Mouse (Mus musculus): ENCODE measurements around the gene Gng8. TPM values are rescaled to one million over a fixed set of nuclear protein-coding genes. Genes with fewer than 3 reads are reported as not detected.
A peak's percentile ranks its signal among the peaks of the same experiment; 100 is the strongest.

Gng8 gene
- not detected in 2 replicates for total RNA-seq (2017)

- ATAC-seq (ENCODE audit: extremely low read depth, insufficient number of reproducible peaks, low FRiP score, poor library complexity, severe bottlenecking), result peak; percentile 74
These were observed at the start of gene Gng8 for GRCm38 (mm10) chr7:16891641-16892351. Gene Gng8, plus strand, starts transcription at chr7:16891786.

- ATAC-seq (ENCODE audit: extremely low read depth, insufficient number of reproducible peaks, low FRiP score, poor library complexity, severe bottlenecking), result peak; percentile 72
These were observed 48.9 kb upstream of the Gng8 start, which contains the start of gene Prkd2 for GRCm38 (mm10) chr7:16842645-16843063. Gene Prkd2, plus strand, starts transcription at chr7:16842902.

GRCm38 (mm10) chr7:16843441-16844171 lies 48.0 kb upstream of the Gng8 start:
- no peak for ATAC-seq (ENCODE audit: extremely low read depth, insufficient number of reproducible peaks, low FRiP score, poor library complexity, severe bottlenecking)

GRCm38 (mm10) chr7:16844696-16845071 lies 46.9 kb upstream of the Gng8 start:
- ATAC-seq (ENCODE audit: extremely low read depth, insufficient number of reproducible peaks, low FRiP score, poor library complexity, severe bottlenecking), result no peak

- no peak for ATAC-seq (ENCODE audit: extremely low read depth, insufficient number of reproducible peaks, low FRiP score, poor library complexity, severe bottlenecking)
These were observed 46.3 kb upstream of the Gng8 start for GRCm38 (mm10) chr7:16845072-16845819.

GRCm38 (mm10) chr7:16845820-16846167 lies 45.8 kb upstream of the Gng8 start:
- ATAC-seq (ENCODE audit: extremely low read depth, insufficient number of reproducible peaks, low FRiP score, poor library complexity, severe bottlenecking), result no peak

- no peak for ATAC-seq (ENCODE audit: extremely low read depth, insufficient number of reproducible peaks, low FRiP score, poor library complexity, severe bottlenecking)
These were observed 44.8 kb upstream of the Gng8 start for GRCm38 (mm10) chr7:16846775-16847174.

- ATAC-seq (ENCODE audit: extremely low read depth, insufficient number of reproducible peaks, low FRiP score, poor library complexity, severe bottlenecking), result no peak
These were observed 44.1 kb upstream of the Gng8 start for GRCm38 (mm10) chr7:16847507-16847906.

GRCm38 (mm10) chr7:16848579-16848978 lies 43.0 kb upstream of the Gng8 start:
- ATAC-seq (ENCODE audit: extremely low read depth, insufficient number of reproducible peaks, low FRiP score, poor library complexity, severe bottlenecking), result no peak

- no peak for ATAC-seq (ENCODE audit: extremely low read depth, insufficient number of reproducible peaks, low FRiP score, poor library complexity, severe bottlenecking)
These were observed 40.0 kb upstream of the Gng8 start for GRCm38 (mm10) chr7:16851636-16852035.

- ATAC-seq (ENCODE audit: extremely low read depth, insufficient number of reproducible peaks, low FRiP score, poor library complexity, severe bottlenecking), result no peak
These were observed 38.2 kb upstream of the Gng8 start for GRCm38 (mm10) chr7:16853302-16853831.

GRCm38 (mm10) chr7:16858336-16858735 lies 33.2 kb upstream of the Gng8 start:
- peak; percentile 58; the same call in 1 of the 2 replicates for ATAC-seq (ENCODE audit: extremely low read depth, insufficient number of reproducible peaks, low FRiP score, poor library complexity, severe bottlenecking)

GRCm38 (mm10) chr7:16859902-16860651 lies 31.5 kb upstream of the Gng8 start:
- ATAC-seq (ENCODE audit: extremely low read depth, insufficient number of reproducible peaks, low FRiP score, poor library complexity, severe bottlenecking), result peak; percentile 46; the same call in 1 of the 2 replicates

- no peak for ATAC-seq (ENCODE audit: extremely low read depth, insufficient number of reproducible peaks, low FRiP score, poor library complexity, severe bottlenecking)
These were observed 24.1 kb upstream of the Gng8 start for GRCm38 (mm10) chr7:16867488-16867887.

- no peak for ATAC-seq (ENCODE audit: extremely low read depth, insufficient number of reproducible peaks, low FRiP score, poor library complexity, severe bottlenecking)
These were observed 22.1 kb upstream of the Gng8 start for GRCm38 (mm10) chr7:16869497-16869896.

GRCm38 (mm10) chr7:16871600-16871999 lies 20.0 kb upstream of the Gng8 start:
- ATAC-seq (ENCODE audit: extremely low read depth, insufficient number of reproducible peaks, low FRiP score, poor library complexity, severe bottlenecking), result no peak

GRCm38 (mm10) chr7:16872478-16872877 lies 19.1 kb upstream of the Gng8 start:
- ATAC-seq (ENCODE audit: extremely low read depth, insufficient number of reproducible peaks, low FRiP score, poor library complexity, severe bottlenecking), result no peak

GRCm38 (mm10) chr7:16873392-16873791 lies 18.2 kb upstream of the Gng8 start:
- no peak for ATAC-seq (ENCODE audit: extremely low read depth, insufficient number of reproducible peaks, low FRiP score, poor library complexity, severe bottlenecking)

- peak; percentile 66 for ATAC-seq (ENCODE audit: extremely low read depth, insufficient number of reproducible peaks, low FRiP score, poor library complexity, severe bottlenecking)
These were observed 17.4 kb upstream of the Gng8 start for GRCm38 (mm10) chr7:16874190-16874589.

All from neutrophil, adult 5-6 weeks (primary cell).